Mouse (Mus musculus) embryonic facial prominence, embryonic 14.5 days (tissue): ENCODE measurements at regions not wholly inside any gene's neighbourhood (a gene's known extent, or its start where the extent isn't known, plus 50 kb on each side); places are given as distances from the start of the nearest gene placed in this dataset.

Source experiments
- ATAC-seq: fragments of 200-750 bp; cut with Nextera tagmentation; 2 replicates; pipeline ENCODE4 v1.8.0; 2017; ENCODE audit warnings: low read depth, moderate number of reproducible peaks, moderate TSS enrichment
- DNase-seq: peaks from one replicate; pipeline ENCODE4 v3.0.0-alpha.2; 2015; ENCODE audit warnings: low spot score
- H3K27ac ChIP-seq: fragments of 300-500 bp; sonication (generic); replicated peaks from 2 replicates; pipeline ENCODE4 v1.5.1; 2014; ENCODE audit warnings: low read depth, mild to moderate bottlenecking, low read length, moderate library complexity
- H3K27me3 ChIP-seq: fragments of 300-500 bp; sonication (generic); replicated peaks from 2 replicates; pipeline ENCODE4 v1.6.1; 2014; ENCODE audit warnings: low read length; ENCODE audit not compliant: control insufficient read depth, insufficient read depth
- H3K36me3 ChIP-seq: fragments of 300-500 bp; sonication (generic); 2 replicates; pipeline ENCODE4 v1.6.1; 2014; ENCODE audit warnings: low read length, mixed read lengths; ENCODE audit not compliant: control insufficient read depth, insufficient read depth
- H3K4me1 ChIP-seq: fragments of 300-500 bp; sonication (generic); 2 replicates; pipeline ENCODE4 v1.6.1; 2014; ENCODE audit warnings: antibody characterized with exemption, low read length; ENCODE audit not compliant: control insufficient read depth, insufficient read depth
- H3K4me2 ChIP-seq: fragments of 300-500 bp; sonication (generic); 2 replicates; pipeline ENCODE4 v1.6.1; 2014; ENCODE audit warnings: low read depth, mild to moderate bottlenecking, low read length, moderate library complexity, mixed read lengths
- H3K4me3 ChIP-seq: fragments of 300-500 bp; sonication (generic); 2 replicates; pipeline ENCODE4 v1.5.1; 2014; ENCODE audit warnings: low read depth, mild to moderate bottlenecking, low read length
- H3K9ac ChIP-seq: fragments of 300-500 bp; sonication (generic); 2 replicates; pipeline ENCODE4 v1.6.1; 2014; ENCODE audit warnings: low read depth, mild to moderate bottlenecking, low read length, moderate library complexity, mixed read lengths
- H3K9me3 ChIP-seq: fragments of 300-500 bp; sonication (generic); 2 replicates; pipeline ENCODE4 v1.6.1; 2016; ENCODE audit warnings: low read length; ENCODE audit not compliant: control insufficient read depth
- WGBS: fragments of 180-500 bp; shearing (Covaris S2); extraction: QIAGEN DNeasy Blood & Tissue Kit; methylation state at CpG from one replicate; pipeline ENCODE4 v1.1.7; 2014; 5-methylcytosine and 5-hydroxymethylcytosine counted together

DNA sequence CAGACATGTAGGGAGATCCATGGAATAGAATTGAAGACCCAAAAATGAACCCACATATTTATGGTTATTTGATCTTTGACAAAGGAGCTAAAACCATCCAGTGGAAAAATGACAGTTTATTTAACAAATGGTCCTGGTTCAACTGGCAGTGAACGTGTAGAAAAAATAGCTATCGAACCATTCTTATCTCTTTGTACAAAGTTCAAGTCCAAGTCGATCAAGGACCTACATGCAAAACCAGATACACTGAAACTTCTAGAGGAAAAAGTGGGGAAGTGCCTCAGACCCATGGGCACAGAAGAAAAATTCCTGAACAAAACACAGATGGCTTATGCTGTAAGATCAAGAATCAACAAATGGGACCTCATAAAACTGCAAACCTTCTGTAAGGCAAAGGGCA is 306.2 kb downstream of the Slc6a15 start:
- no peak for DNase-seq
- Histone ChIP-seq H3K4me1 (no peaks in the 10 kb centered on the region), H3K36me3 (no peaks in the 10 kb centered on the region), H3K4me2 (no peak overlapping the region), H3K4me3 (no peak overlapping the region), H3K27me3 (no peaks in the 10 kb centered on the region), H3K27ac (no peak overlapping the region), H3K9ac (no peak overlapping the region), H3K9me3 (no peaks in the 10 kb centered on the region)
- no peak for ATAC-seq
- WGBS, result 82% methylated on average over 3 of the region's 3 CpGs

DNA sequence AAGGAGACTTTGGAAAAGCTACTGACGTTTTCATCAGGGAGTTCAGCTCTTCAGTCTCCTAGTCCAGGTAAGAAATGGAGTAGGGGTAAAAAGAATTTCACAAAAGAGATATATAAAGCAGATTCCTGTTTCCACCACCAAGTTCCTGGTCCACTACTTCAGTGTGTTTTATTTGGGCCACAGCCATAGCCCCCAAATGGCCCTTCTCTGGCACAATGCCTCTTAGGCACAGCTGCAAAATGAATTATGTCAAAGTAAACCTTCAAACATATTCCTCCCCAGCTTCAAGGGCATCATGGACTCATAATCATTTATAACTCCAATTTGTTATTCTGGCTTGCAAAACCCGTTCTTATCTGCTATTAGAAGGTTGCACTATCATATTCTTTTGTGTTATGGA is 325.1 kb downstream of the Slc6a15 start:
- Histone ChIP-seq H3K27ac (no peak overlapping the region), H3K27me3 (no peaks in the 10 kb centered on the region), H3K9ac (no peak overlapping the region), H3K4me3 (no peak overlapping the region), H3K36me3 (no peaks in the 10 kb centered on the region), H3K4me2 (no peak overlapping the region), H3K4me1 (no peaks in the 10 kb centered on the region), H3K9me3 (no peaks in the 10 kb centered on the region)
- WGBS, result 53% methylated on average over 2 of the region's 2 CpGs
- DNase-seq (no peak), ATAC-seq (no peak)

DNA sequence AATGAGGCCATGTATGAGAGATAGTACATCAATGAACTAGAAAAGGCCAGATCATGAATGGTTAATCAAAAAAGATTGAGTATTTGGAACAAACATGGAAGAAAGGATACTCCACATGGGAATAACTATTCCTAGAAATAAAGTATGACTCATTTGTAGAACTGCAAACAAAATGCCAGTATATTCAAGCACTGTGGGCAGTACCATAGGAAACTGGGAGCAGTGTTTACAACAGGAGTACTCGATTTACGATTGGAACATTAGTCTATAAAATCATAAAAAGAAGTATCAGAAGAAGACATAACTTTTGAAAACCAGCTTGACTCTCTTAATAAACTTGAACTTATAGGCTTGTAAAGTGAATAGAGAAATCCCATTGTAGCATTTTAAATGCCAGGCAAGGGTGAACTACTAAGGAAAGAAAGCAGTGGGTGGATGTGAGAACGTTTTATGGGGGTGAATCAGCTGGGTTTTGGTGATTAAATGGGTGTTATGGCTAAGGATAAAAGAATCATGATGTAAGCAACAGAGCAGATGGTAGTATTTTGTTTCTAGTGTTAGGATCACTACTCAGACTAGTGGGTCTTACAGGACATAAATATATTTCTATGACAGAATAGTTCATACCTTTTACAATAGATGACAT is 347.6 kb downstream of the Slc6a15 start:
- DNase-seq (no peak), ATAC-seq (no peak)
- H3K4me1 ChIP-seq, result no peaks in the 10 kb centered on the region
- H3K27me3 ChIP-seq, result no peaks in the 10 kb centered on the region
- no peaks in the 10 kb centered on the region for H3K36me3 ChIP-seq
- H3K9me3 ChIP-seq, result no peaks in the 10 kb centered on the region
- no peak overlapping the region for H3K27ac ChIP-seq
- no peak overlapping the region for H3K4me3 ChIP-seq
- WGBS, result 74% methylated on average over 3 of the region's 3 CpGs
- H3K9ac ChIP-seq, result no peak overlapping the region
- H3K4me2 ChIP-seq, result no peak overlapping the region

DNA sequence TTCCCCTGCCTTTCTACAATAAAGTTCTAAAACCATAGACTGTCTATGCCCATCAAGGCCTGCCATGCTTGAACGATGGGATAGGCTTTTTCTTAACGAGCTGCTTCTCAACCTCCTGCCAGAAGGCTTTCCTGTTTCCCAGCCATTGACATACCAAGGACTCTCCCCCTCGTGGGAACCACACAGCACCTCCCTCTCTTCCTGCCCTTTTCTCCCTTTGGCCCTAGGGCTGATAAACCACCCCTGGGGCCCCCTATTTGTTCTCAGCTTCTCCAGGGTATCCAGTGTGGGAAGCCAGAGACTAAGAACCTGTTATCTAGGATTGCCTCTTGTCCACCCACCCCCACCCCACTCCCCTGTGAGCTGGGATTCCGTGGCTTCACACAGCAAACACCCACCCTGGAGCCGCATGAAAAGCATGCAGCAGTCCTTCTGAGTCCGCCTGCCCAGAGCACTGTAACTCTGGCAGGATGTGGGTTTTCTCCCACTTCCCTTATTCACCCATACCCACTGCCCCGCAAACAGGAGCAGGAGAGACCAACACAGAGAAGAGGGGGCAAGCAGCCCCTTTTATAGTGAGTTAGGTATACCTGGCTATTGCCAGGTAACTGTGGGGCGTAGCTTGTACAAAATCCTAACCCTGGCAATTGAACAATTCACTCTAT is 351.5 kb downstream of the Slc6a15 start:
- H3K9me3 ChIP-seq, result no peaks in the 10 kb centered on the region
- no peak overlapping the region for H3K4me2 ChIP-seq
- H3K4me1 ChIP-seq, result no peaks in the 10 kb centered on the region
- no peak overlapping the region for H3K9ac ChIP-seq
- DNase-seq (no peak), ATAC-seq (no peak)
- 54% methylated on average over 8 of the region's 8 CpGs for WGBS
- H3K4me3 ChIP-seq, result no peak overlapping the region
- no peaks in the 10 kb centered on the region for H3K27me3 ChIP-seq
- no peak overlapping the region for H3K27ac ChIP-seq
- H3K36me3 ChIP-seq, result no peaks in the 10 kb centered on the region

DNA sequence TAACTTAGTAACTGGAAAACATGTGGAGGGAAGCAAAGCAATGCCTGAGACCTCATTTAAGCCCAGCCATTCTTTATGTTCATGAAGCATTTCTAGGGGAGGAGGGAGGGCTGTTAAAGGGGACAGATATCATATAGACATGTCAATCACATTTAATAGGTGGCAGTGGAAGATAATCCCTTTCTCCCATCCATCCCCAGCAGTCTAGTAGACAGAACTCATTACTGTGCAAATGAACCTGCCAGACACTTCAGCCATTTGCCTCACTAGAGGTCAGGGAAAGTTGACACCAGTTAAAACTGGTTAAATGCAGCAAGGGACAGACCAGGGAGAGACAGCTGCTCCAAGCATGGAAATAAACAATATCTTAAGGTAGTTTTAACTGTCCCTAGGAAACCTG is 359.1 kb downstream of the Slc6a15 start:
- no peaks in the 10 kb centered on the region for H3K36me3 ChIP-seq
- no peaks in the 10 kb centered on the region for H3K27me3 ChIP-seq
- H3K9ac ChIP-seq, result no peak overlapping the region
- H3K4me1 ChIP-seq, result no peaks in the 10 kb centered on the region
- H3K27ac ChIP-seq, result no peak overlapping the region
- ATAC-seq (peak; percentile 93), DNase-seq (peak; percentile 71)
- no peaks in the 10 kb centered on the region for H3K9me3 ChIP-seq
- H3K4me3 ChIP-seq, result no peak overlapping the region
- H3K4me2 ChIP-seq, result no peak overlapping the region

DNA sequence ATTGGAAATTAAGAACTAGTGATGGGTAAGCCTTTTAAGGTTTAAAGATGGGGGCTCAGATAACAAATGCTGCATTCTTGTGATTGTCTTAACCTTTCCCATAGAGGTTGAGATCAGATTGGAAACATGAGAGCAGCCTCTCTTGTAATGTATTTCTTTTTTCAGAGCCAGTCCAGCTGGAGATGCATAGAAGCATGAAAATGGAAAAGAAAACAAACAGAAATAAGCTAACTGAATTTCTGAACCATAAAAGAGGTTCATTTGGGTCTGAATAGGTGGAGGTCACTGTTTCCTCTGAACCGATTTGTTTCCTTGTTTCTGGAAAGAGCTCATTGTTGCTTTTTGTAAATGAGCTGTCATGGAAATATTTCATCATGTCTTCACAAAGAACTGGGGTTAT is 363.9 kb downstream of the Slc6a15 start:
- no peaks in the 10 kb centered on the region for H3K9me3 ChIP-seq
- no peaks in the 10 kb centered on the region for H3K27me3 ChIP-seq
- peak; percentile 25; the same call in 1 of the 2 replicates for ATAC-seq
- H3K4me1 ChIP-seq, result no peaks in the 10 kb centered on the region
- H3K4me2 ChIP-seq, result no peak overlapping the region
- H3K9ac ChIP-seq, result no peak overlapping the region
- DNase-seq, result peak; percentile 51
- H3K4me3 ChIP-seq, result no peak overlapping the region
- 13% methylated on average over 1 of the region's 1 CpGs for WGBS
- H3K36me3 ChIP-seq, result no peaks in the 10 kb centered on the region
- H3K27ac ChIP-seq, result no peak overlapping the region

DNA sequence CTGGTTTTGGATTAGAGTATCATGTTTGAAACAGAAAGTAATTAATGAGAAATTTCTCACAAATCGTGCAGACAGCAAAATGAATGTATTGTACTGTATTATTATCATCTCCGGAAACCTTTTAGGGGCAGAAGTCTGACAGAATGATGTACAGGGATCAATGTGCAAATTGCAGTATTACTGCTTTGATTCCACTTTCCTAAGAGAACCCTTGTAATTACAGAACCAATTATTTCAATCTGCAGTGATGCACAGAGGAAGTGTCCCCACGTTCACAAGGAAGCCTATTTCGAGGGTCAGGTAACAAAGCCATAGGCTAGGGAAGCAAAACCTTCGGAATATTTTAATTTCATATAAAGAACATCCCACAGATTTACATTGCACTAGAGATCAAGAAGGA is 364.4 kb downstream of the Slc6a15 start:
- Histone ChIP-seq H3K4me2 (no peak overlapping the region), H3K27ac (no peak overlapping the region), H3K9ac (no peak overlapping the region), H3K27me3 (no peaks in the 10 kb centered on the region), H3K4me3 (no peak overlapping the region), H3K36me3 (no peaks in the 10 kb centered on the region), H3K9me3 (no peaks in the 10 kb centered on the region), H3K4me1 (no peaks in the 10 kb centered on the region)
- ATAC-seq (no peak), DNase-seq (no peak)
- 24% methylated on average over 5 of the region's 5 CpGs for whole genome bisulfite sequencing

DNA sequence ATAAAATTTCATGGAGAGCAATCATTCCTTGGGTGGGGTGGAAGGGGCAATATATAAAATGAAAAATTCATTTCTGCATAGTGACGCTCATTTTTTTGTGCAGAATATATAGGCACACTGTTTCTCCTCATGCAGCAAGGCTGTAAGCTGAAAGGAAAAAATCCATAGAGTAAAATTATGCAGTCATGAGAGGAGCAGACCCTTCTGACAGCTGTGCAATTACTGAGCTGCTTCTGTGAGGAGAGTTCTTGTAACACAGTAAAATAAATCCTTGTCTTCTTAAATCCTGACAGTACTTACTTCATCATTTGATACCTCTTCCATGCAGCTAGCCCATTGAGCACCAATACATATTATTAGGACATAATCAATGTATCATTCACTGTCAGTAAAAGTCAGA is 362.7 kb upstream of the Gm21293 start:
- ATAC-seq (no peak), DNase-seq (no peak)
- Histone ChIP-seq H3K9ac (no peak overlapping the region), H3K27ac (no peak overlapping the region), H3K9me3 (no peaks in the 10 kb centered on the region), H3K4me3 (no peak overlapping the region), H3K4me2 (no peak overlapping the region), H3K4me1 (no peaks in the 10 kb centered on the region), H3K36me3 (no peaks in the 10 kb centered on the region), H3K27me3 (no peaks in the 10 kb centered on the region)
- 70% methylated on average over 1 of the region's 1 CpGs for WGBS

DNA sequence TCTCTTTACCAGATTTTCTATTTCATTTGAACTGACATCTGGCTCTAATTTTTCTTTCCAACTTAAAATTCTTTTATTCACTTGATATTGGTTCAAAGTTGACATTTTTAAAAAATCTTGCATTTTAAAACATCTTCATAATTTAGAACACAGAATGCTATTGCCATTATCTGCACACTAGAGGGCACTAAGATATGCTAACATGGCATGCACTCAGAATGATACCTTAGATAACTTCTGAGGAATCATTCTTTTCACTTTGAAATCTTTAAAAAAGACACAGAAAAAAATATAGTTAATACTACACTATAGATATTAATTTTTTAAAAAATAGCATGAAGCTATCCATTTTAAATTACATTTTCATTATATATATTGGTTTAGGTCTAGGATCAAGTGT is 357.9 kb upstream of the Gm21293 start:
- Histone ChIP-seq H3K4me3 (no peak overlapping the region), H3K4me2 (no peak overlapping the region), H3K36me3 (no peaks in the 10 kb centered on the region), H3K9ac (no peak overlapping the region), H3K4me1 (no peaks in the 10 kb centered on the region), H3K27ac (no peak overlapping the region), H3K9me3 (no peaks in the 10 kb centered on the region), H3K27me3 (no peaks in the 10 kb centered on the region)
- DNase-seq (peak; percentile 41), ATAC-seq (no peak)
